Mouse (Mus musculus) gastrocnemius, postnatal 25 days (tissue): ENCODE measurements around the gene Mag. TPM values are rescaled to one million over a fixed set of nuclear protein-coding genes. Genes with fewer than 3 reads are reported as not detected.
A peak's percentile ranks its signal among the peaks of the same experiment; 100 is the strongest.

Source experiments
- DNase-seq: peaks from one replicate; pipeline ENCODE4 v3.0.0; 2022
- total RNA-seq, 2 experiments: library from RNA; stranded (reverse); gene quantifications; 1 replicate in 1 of 2; 2 replicates in 1 of 2; pipeline ENCODE4 v1.2.3; 2021

The Mag gene
- total RNA-seq, 2 experiments from 2014 or later, result 1.1 to 1.8 TPM

DNA sequence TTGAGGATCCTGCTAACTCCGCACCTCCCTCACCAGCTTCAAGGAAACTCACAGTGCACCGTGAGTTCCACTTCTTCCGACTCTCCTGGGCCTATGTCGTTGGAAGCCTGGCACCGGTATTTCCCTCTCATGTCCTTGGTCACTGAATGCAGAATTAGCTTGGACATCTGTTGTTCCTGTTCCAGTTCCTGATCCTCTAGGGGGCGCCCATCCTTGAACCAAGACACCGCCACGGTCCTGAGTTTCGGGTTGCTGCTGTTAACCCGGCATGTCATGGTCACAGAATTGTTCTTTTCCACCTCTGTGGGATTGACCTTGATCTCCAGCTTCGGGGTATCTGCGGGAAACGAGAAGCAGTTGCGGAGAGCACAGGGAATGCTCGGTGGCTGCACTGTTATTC is 41.6 kb downstream of the Mag start:
- DNase-seq, result peak; percentile 30

DNA sequence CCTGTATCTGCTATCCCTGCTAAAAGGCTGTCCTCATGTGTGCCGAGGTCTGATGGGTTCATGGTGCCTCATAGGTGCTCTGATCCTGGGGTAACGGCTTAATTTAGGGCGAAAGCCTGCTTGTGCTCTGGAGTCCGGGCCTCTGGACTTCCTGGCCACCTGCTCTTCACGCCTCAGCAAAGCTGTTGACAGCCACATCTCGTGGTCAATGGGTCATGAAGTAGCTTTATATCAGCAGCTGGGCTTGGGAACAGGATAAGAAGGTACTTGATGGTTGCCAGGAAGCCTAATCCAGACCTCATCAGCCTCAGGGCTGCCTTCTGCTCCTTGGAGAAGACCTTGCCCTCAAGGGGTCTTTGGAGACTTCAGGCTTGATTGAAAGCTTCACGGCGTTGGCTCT is 51.3 kb downstream of the Mag start:
- DNase-seq, result no peak

DNA sequence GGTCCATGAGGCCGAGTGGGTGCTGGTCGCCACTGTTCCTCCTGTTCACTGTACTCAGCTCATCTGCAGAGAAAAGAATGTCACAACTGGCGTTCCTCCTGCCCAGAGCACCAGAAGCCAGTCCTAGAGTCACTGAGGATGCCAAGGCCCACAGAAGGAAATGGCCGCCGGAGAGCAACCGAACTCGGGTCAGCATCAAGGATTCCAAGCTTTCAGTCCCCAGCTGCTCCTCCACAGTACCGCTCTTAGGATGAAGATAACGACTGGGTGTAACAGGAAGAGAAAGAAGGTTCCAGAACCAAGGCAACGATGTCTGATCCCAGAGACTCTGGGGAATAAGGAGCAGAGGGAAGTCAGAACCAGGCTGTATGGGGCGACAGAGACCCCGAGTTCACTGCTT is 53.2 kb downstream of the Mag start, which contains the start of gene Ffar1:
Gene Ffar1 (minus strand): TSS at position 101 of the 400 bp plus-strand sequence.
- DNase-seq, result no peak

DNA sequence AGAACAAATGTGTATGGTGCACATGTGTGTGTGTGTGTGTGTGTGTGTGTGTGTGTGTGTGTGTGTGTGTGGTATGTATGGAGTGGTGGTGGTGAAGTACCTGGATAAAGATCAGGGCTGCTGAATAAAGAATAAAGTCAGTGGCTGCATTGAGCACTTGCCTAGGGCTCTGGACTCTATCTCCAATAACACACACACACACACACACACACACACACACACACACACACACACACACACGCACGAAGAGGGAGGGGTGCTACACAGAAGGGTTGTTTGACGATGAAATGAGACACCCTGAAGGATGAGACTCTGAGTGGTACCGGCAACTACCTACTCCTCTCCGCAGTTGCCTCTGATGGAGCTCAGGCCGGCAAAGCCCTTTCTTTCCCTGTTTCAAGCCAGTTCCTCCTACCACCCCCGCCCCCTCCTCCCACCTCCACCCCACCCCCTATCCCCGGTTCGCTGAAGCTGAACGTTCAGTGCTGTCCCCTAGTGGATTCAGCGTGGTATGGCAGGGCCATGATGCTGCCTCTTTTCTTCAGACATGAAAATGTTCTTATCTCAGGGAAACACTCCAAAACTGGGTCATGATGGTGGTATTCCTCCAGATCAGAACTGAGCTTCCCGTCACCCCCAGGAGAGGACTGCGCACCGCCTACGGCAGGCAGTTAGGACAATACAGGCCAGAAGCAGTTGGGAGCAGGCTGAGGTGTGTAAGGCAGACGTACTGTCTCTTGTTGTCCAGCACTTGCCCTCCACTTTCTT is 54.9 kb downstream of the Mag start:
- no peak for DNase-seq

DNA sequence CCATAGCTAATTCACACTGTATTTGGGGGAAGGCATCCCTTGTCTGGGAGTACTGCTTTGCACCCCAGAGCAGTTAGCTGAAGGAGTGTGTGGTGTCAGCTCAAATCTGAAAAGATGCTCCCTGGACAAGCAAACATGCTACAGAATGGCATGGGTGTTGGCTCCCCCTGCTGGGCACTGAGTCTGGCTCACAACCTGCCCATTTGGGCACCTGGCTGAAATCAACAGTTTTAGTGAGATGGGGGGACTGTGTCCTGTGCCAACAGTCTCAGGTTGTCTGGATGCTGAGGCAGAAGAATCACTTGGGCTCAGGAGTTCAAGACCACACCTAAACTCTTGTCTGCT is 55.4 kb downstream of the Mag start:
- DNase-seq, result no peak

DNA sequence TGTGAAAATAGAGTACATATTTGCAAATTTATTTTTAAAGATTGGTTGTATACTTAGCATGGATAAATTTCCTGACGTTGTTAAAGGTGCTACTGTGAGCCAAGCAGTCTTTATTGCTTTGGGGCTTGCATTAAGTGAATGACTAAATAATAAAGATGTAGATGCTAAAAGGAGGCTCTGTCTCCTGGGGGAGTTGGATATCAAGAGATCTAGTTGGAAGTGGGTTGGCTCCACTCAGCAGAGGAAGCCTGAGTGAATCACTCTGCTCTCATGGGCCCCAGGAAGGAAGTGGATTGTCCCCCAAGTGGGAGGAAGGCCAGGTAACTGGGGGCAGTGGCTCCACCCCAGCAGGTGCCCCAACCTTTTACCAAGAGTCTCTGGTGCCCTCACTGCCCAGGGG is 56.9 kb downstream of the Mag start:
- DNase-seq, result no peak

DNA sequence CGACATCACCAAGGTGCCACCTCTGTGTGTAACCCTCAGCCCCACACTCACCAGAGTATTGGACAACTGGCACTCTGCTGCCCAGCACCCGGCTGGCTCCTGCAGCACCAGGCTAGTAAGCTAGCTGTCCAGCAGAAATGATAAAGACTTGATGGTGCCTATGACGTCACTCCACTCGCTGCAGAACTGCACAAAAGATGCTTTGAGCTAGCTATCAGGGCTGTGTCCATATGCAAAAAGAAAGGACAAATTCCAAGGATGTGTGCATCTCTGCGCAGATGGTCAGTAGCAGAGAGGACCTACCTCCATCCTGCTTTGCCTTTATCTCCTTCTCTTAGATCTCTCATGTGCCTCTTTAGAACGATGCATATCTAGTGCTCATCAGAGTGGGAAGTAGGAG is 58.6 kb downstream of the Mag start, which contains the start of gene Ffar3:
Gene Ffar3 (minus strand): TSS at position 101 of the 400 bp plus-strand sequence.
- no peak for DNase-seq

DNA sequence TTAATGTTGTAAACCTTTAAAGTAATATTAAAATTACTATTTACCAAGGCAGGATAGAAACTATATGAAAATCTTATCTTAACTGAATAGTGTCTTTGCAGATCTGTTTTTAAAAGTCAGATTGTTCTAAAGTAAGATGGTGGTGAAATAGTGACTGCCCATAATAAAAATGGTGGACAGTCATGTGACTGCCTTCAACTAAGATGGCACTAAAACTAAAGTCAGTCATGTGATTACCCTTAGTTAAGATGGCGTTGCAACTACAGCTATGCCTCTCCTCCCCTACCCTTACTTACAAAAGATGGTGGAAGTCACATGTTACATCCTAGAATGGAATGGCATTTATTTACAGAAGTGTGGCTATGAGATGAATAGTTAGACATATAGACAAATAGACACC is 63.3 kb downstream of the Mag start:
- no peak for DNase-seq

Other genes with a start within 250 kb of the Mag start
- gene Haus5, start 249.9 kb downstream of the Mag start, total RNA-seq, result 1 to 10 TPM; 3.5 to 5.1 TPM
- gene Pmis2, start 243.3 kb downstream of the Mag start, total RNA-seq, result 1 to 10 TPM; 2.3 to 3.4 TPM
- gene 2200002J24Rik, start 215.9 kb downstream of the Mag start, total RNA-seq, result not detected
- under 1 TPM; 0.33 to 0.75 TPM for gene Atp4a, start 202.7 kb downstream of the Mag start, total RNA-seq
- gene Tmem147, start 185.3 kb downstream of the Mag start, total RNA-seq, result 100 to 1,000 TPM; 283 to 405 TPM
- gene Gapdhs, start 171.2 kb downstream of the Mag start, total RNA-seq, result not detected
- 1 to 10 TPM; 2.3 to 5.6 TPM for gene Sbsn, start 163.4 kb downstream of the Mag start, total RNA-seq
- gene Dmkn, start 151.1 kb downstream of the Mag start, total RNA-seq, result under 1 TPM; 0.43 to 0.51 TPM
- gene Krtdap, start 127.0 kb downstream of the Mag start, total RNA-seq, result 1 to 10 TPM in 1 of 2 experiments, under 1 TPM in 1; 0.97 to 2.8 TPM
- gene Ffar2, start 91.1 kb downstream of the Mag start, total RNA-seq, result 1 to 10 TPM in 1 of 2 experiments, not detected in 1; 2.4 TPM
- not detected for gene Ffar3, start 58.7 kb downstream of the Mag start, total RNA-seq
- not detected for gene Ffar1, start 53.3 kb downstream of the Mag start, total RNA-seq
- gene Cd22, start 34.5 kb downstream of the Mag start, total RNA-seq, result under 1 TPM; 0.13 to 0.23 TPM
- not detected for gene Hamp2, start 9.8 kb upstream of the Mag start, total RNA-seq
- not detected for gene Hamp, start 29.2 kb upstream of the Mag start, total RNA-seq
- 10 to 100 TPM; 69.6 to 85.0 TPM for gene Usf2, start 41.9 kb upstream of the Mag start, total RNA-seq
- 1 to 10 TPM in 1 of 2 experiments, under 1 TPM in 1; 0.69 to 1.1 TPM for gene Lsr, start 58.6 kb upstream of the Mag start, total RNA-seq
- not detected for gene Fam187b, start 58.9 kb upstream of the Mag start, total RNA-seq
- gene Fxyd5, start 127.6 kb upstream of the Mag start, total RNA-seq, result 10 to 100 TPM in 1 of 2 experiments, 1 to 10 TPM in 1; 9.5 to 13.6 TPM
- gene Fxyd7, start 136.6 kb upstream of the Mag start, total RNA-seq, result 1 to 10 TPM; 1.9 to 2.1 TPM
- gene Fxyd1, start 142.3 kb upstream of the Mag start, total RNA-seq, result 1,000 to 10,000 TPM; 1,050 to 1,262 TPM
- 1 to 10 TPM; 4.1 to 5.4 TPM for gene Lgi4, start 144.5 kb upstream of the Mag start, total RNA-seq
- gene Fxyd3, start 161.8 kb upstream of the Mag start, total RNA-seq, result 1 to 10 TPM; 1.7 to 3.2 TPM
- 10 to 100 TPM; 15.5 to 17.3 TPM for gene Hpn, start 200.4 kb upstream of the Mag start, total RNA-seq
- 100 to 1,000 TPM; 787 to 821 TPM for gene Scn1b, start 212.1 kb upstream of the Mag start, total RNA-seq
- 10 to 100 TPM; 40.5 to 41.2 TPM for gene Gramd1a, start 241.0 kb upstream of the Mag start, total RNA-seq